Mouse (Mus musculus) lung, postnatal 0 days (tissue): ENCODE measurements around the gene Atg2a. TPM values are rescaled to one million over a fixed set of nuclear protein-coding genes. Genes with fewer than 3 reads are reported as not detected.

Experiments used
- ATAC-seq: fragments of 200-750 bp; cut with Nextera tagmentation; 2 replicates; pipeline ENCODE4 v1.8.0; 2017; ENCODE audit warnings: moderate library complexity
- DNase-seq: peaks from one replicate; pipeline ENCODE4 v3.0.0-alpha.2; 2016; ENCODE audit warnings: low spot score
- H3K27ac ChIP-seq: fragments of 300-500 bp; sonication (generic); 2 replicates; pipeline ENCODE4 v1.5.1; 2014; ENCODE audit warnings: antibody characterized with exemption, mild to moderate bottlenecking, low read length, mixed read lengths
- H3K27me3 ChIP-seq: fragments of 300-500 bp; sonication (generic); replicated peaks from 2 replicates; pipeline ENCODE4 v1.6.1; 2014; ENCODE audit warnings: low read length, mixed read lengths; ENCODE audit not compliant: insufficient read depth
- H3K36me3 ChIP-seq: fragments of 300-500 bp; sonication (generic); 2 replicates; pipeline ENCODE4 v1.6.1; 2014; ENCODE audit warnings: low read length, mixed read lengths; ENCODE audit not compliant: insufficient read depth
- H3K4me1 ChIP-seq: fragments of 300-500 bp; sonication (generic); 2 replicates; pipeline ENCODE4 v1.6.1; 2014; ENCODE audit warnings: antibody characterized with exemption, low read depth, low read length, mixed read lengths; ENCODE audit not compliant: insufficient read depth
- H3K4me2 ChIP-seq: fragments of 300-500 bp; sonication (generic); replicated peaks from 2 replicates; pipeline ENCODE4 v1.6.1; 2014; ENCODE audit warnings: low read depth, mild to moderate bottlenecking, low read length, moderate library complexity, mixed read lengths
- H3K4me3 ChIP-seq: fragments of 300-500 bp; sonication (generic); 2 replicates; pipeline ENCODE4 v1.5.1; 2014; ENCODE audit warnings: low read depth, low read length
- H3K9ac ChIP-seq: fragments of 300-500 bp; sonication (generic); replicated peaks from 2 replicates; pipeline ENCODE4 v1.6.1; 2014; ENCODE audit warnings: low read depth, mild to moderate bottlenecking
- H3K9me3 ChIP-seq: fragments of 300-500 bp; sonication (generic); 2 replicates; pipeline ENCODE4 v1.6.1; 2016; ENCODE audit warnings: low read length, mixed read lengths
- CTCF ChIP-seq: IDR thresholded peaks from 2 replicates; pipeline ENCODE4 v1.5.1; 2016; ENCODE audit warnings: antibody characterized with exemption, mild to moderate bottlenecking
- EP300 ChIP-seq: IDR thresholded peaks from 2 replicates; pipeline ENCODE4 v1.6.1; 2016; ENCODE audit warnings: antibody characterized with exemption, mild to moderate bottlenecking, control low read depth
- WGBS: fragments of 180-500 bp; shearing (Covaris S2); extraction: QIAGEN DNeasy Blood & Tissue Kit; methylation state at CpG from one replicate; pipeline ENCODE4 v1.1.7; 2014; 5-methylcytosine and 5-hydroxymethylcytosine counted together
- polyA plus RNA-seq: library from polyadenylated mRNA; unstranded; fragments of >200 nt; fragmentation: Nextera tagmentation; extraction: Ambion mirVana; gene quantifications from 2 replicates; pipeline ENCODE4 v1.2.1, GENCODE M21; 2015

Gene Atg2a
- polyA plus RNA-seq, 1 experiment from 2014 or later: 5.9 TPM

GRCm38 (mm10) chr19:6235084-6236052 is 6.1 kb upstream of the Atg2a start, which contains the start of gene Ppp2r5b:
Ppp2r5b (minus strand) TSS chr19:6235872.
- Histone ChIP-seq H3K4me1 (peaks cover 6% of the 10 kb centered on the region; the same call in 1 of the 2 replicates), H3K36me3 (peaks cover 7% of the 10 kb centered on the region), H3K27me3 (no peaks in the 10 kb centered on the region), H3K4me2 (peak within 1 kb of the TSS; percentile 95), H3K27ac (peak within 1 kb of the TSS; percentile 93), H3K4me3 (peak within 1 kb of the TSS; percentile 73), H3K9me3 (no peaks in the 10 kb centered on the region), H3K9ac (peak within 1 kb of the TSS; percentile 57)
- peak; percentile 97 for ATAC-seq
- TF ChIP-seq EP300 (no peak), CTCF (peak; percentile 64)
- DNase-seq: peak; percentile 97
- 6% methylated on average over 48 of the region's 48 CpGs for WGBS

- Histone ChIP-seq H3K36me3 (peaks cover 4% of the 10 kb centered on the region; the same call in 1 of the 2 replicates), H3K27ac (peak overlapping the region; percentile 93), H3K27me3 (no peaks in the 10 kb centered on the region), H3K4me2 (peak overlapping the region; percentile 95), H3K9ac (peak overlapping the region; percentile 57), H3K4me1 (peaks cover 6% of the 10 kb centered on the region; the same call in 1 of the 2 replicates), H3K4me3 (peak overlapping the region; percentile 73), H3K9me3 (no peaks in the 10 kb centered on the region)
- TF ChIP-seq CTCF (no peak; the same call in 1 of the 2 replicates), EP300 (peak; percentile 78)
- WGBS: 1% methylated on average over 9 of the region's 9 CpGs
- ATAC-seq (peak; percentile 95), DNase-seq (peak; percentile 98)
These were observed 5.4 kb upstream of the Atg2a start for GRCm38 (mm10) chr19:6236053-6236441.

- no peaks in the 10 kb centered on the region for H3K27me3 ChIP-seq
- H3K4me2 ChIP-seq: no peak overlapping the region
- ATAC-seq (no peak), DNase-seq (no peak)
- no peak overlapping the region for H3K9ac ChIP-seq
- H3K36me3 ChIP-seq: no peaks in the 10 kb centered on the region; the same call in 1 of the 2 replicates
- H3K9me3 ChIP-seq: no peaks in the 10 kb centered on the region
- TF ChIP-seq EP300 (no peak), CTCF (no peak)
- H3K4me3 ChIP-seq: no peak overlapping the region
- H3K4me1 ChIP-seq: peaks cover 6% of the 10 kb centered on the region; the same call in 1 of the 2 replicates
- no peak overlapping the region for H3K27ac ChIP-seq
- WGBS: 66% methylated on average over 7 of the region's 7 CpGs
These were observed 4.6 kb upstream of the Atg2a start for GRCm38 (mm10) chr19:6236842-6237241.

GRCm38 (mm10) chr19:6238740-6239139 is 2.7 kb upstream of the Atg2a start:
- Histone ChIP-seq H3K27ac (no peak overlapping the region), H3K27me3 (no peaks in the 10 kb centered on the region), H3K9me3 (no peaks in the 10 kb centered on the region), H3K4me3 (no peak overlapping the region), H3K4me2 (no peak overlapping the region), H3K36me3 (no peaks in the 10 kb centered on the region), H3K9ac (no peak overlapping the region), H3K4me1 (peaks cover 10% of the 10 kb centered on the region; the same call in 1 of the 2 replicates)
- TF ChIP-seq EP300 (no peak), CTCF (no peak)
- DNase-seq: no peak
- no peak for ATAC-seq

GRCm38 (mm10) chr19:6240136-6240535 is 1.3 kb upstream of the Atg2a start:
- Histone ChIP-seq H3K27ac (no peak overlapping the region), H3K4me2 (no peak overlapping the region)

GRCm38 (mm10) chr19:6240725-6241124 is 743 bp upstream of the Atg2a start:
- no peak for TF ChIP-seq CTCF
- TF ChIP-seq EP300: no peak
- WGBS: 26% methylated on average over 5 of the region's 5 CpGs
- no peaks in the 10 kb centered on the region for H3K27me3 ChIP-seq
- H3K27ac ChIP-seq: no peak overlapping the region
- no peak overlapping the region for H3K9ac ChIP-seq
- DNase-seq (no peak), ATAC-seq (no peak)
- no peaks in the 10 kb centered on the region for H3K36me3 ChIP-seq
- peaks cover 4% of the 10 kb centered on the region; the same call in 1 of the 2 replicates for H3K4me1 ChIP-seq
- H3K9me3 ChIP-seq: no peaks in the 10 kb centered on the region
- no peak overlapping the region; the same call in 1 of the 2 replicates for H3K4me2 ChIP-seq
- no peak overlapping the region for H3K4me3 ChIP-seq

More at GRCm38 (mm10) chr19:6240136-6240535, 1.3 kb upstream of the Atg2a start:
- Histone ChIP-seq H3K4me1 (peaks cover 5% of the 10 kb centered on the region; the same call in 1 of the 2 replicates), H3K4me3 (no peak overlapping the region), H3K9me3 (no peaks in the 10 kb centered on the region), H3K36me3 (no peaks in the 10 kb centered on the region), H3K27me3 (no peaks in the 10 kb centered on the region), H3K9ac (no peak overlapping the region)
- DNase-seq (no peak), ATAC-seq (no peak)
- WGBS: 39% methylated on average over 1 of the region's 1 CpGs
- TF ChIP-seq EP300: no peak
- TF ChIP-seq CTCF: no peak
